Mouse (Mus musculus) fibroblast of lung, adult 2 months (primary cell): ENCODE measurements at regions not wholly inside any gene's neighbourhood (a gene's known extent, or its start where the extent isn't known, plus 50 kb on each side); places are given as distances from the start of the nearest gene placed in this dataset.

Experiments used
- DNase-seq: peaks from one replicate; pipeline ENCODE4 v3.0.0-alpha.2; 2011; ENCODE audit warnings: low read depth

DNA sequence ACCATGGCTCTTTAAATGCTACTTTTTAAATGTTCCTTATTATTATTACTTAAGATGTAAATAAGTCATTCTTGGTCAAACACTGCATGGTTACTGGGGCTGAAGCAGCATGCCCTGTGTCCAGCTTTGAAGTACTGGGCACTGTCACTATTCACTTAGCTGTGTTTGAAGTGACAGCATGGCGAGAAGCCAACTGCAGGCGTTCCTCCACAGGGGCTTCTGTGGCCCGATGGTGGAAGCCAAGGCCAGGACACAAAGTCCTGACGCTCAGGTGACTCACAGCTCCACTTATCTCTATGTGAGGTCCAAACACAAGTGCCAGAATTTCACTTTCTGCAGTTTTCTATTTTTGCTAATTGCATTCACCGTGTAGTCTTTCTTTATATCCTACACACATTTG lies 65.3 kb downstream of the Cdca7 start:
- DNase-seq: no peak

DNA sequence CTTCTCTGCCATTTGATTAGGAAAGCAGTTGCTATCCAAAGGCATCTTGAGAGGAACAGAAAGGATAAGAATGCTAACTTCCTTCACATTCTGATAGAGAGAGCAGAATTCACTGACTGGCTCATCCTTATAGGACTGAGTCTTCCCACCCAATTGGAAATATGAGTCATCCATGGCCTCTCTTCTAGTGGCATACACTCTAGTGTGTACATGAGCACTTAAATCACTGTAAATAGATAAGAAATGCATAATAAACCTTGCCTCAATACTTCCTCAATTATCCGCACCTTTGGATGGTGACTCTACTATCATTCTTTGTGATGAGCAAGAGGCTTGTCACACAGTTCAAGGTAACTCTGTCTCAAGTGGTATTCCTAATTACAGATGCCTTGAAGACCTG lies 69.5 kb downstream of the Cdca7 start:
- no peak for DNase-seq

DNA sequence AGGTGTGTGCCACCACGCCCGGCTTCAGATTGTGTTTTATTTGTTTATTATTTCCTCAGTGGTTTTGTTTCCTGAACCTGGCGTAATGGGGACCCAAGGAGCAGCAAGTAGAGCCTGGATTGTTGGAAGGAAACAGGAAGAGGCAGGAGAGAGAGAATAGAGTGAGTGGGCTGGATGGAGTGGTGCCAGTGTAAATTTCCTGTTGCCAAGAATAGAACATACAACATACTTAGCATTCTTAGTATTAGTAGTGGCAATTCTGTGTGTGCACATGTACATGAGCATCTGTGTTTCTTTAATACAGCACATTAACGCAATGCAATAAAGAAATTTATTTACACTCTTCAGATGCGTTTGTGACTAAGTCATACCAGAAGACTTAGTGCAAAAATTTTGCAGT lies 70.5 kb downstream of the Cdca7 start:
- no peak for DNase-seq

DNA sequence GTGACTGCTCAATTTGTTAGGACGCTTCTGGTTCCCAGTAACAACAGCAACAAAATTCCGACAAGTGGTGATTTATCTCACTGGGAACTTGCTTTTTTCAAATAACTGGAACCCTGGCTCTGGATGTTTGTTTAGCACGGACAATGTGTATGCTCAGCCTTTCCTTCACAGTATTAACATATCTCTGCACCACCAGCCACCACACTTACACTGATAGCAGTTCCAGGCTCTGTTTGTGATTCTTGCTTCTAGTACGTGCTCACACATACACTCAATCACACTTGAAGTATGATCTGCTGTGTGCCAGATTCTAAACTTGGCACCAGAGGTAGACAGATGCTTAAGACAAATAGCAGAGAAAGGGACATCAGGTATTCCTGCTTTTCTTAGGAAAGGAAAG lies 71.0 kb downstream of the Cdca7 start:
- no peak for DNase-seq

DNA sequence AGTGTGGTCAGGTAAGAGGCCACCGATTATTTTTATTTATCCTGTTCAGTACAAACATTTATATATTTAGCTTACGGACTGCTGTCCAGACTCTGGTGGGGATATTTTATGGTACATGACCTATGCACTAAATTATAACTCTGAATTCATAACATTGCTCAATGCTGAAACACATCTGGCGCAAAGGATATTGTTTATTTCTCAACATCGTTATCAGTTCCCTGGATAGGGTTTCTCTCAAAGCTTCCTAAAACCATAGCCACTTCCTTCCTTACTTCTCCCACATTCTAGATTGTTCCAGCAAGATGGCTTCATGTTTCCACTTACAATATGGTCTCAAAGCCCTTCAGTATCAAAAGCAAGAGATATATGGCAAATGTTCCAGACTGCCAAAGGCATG lies 75.3 kb downstream of the Cdca7 start:
- no peak for DNase-seq

DNA sequence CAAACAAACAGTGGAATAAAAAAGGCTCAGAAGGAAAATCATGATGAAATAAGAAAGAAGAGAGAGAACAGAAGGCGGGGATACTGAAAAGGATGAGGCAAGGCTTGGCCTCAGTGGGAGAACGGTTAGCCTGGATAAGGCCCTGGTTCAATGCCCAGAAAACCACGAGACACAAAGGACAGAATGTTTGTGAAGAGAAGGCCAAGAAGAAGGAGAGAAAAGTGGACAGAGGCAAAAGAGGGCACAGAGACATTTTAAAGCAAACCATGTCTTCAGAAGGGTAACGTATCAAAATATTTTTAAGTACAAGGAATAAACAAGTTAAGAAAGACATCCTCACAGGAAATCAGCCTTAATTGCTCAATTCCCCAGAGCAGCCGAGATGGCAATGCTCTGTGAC lies 78.6 kb downstream of the Cdca7 start:
- DNase-seq: peak; percentile 13

DNA sequence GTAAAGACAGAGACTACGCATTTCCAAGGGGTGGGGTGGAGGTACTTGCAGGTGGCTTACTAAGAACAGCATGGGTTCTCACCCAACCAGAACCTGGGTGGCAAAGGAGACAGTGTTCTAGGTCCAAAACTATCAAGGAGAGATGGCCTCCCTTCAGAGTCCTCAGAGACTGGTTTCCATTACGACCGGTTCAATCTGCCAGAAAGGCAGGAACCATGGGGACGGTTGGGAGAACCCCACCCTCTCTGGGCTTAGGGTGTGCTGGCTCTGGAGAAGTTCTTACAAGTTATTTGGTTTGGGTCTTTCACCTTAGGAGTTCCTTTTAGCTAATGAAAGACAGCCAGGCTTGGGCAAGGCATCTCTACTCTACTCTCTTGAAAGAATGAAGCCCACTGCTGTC lies 79.2 kb downstream of the Cdca7 start:
- DNase-seq: no peak

DNA sequence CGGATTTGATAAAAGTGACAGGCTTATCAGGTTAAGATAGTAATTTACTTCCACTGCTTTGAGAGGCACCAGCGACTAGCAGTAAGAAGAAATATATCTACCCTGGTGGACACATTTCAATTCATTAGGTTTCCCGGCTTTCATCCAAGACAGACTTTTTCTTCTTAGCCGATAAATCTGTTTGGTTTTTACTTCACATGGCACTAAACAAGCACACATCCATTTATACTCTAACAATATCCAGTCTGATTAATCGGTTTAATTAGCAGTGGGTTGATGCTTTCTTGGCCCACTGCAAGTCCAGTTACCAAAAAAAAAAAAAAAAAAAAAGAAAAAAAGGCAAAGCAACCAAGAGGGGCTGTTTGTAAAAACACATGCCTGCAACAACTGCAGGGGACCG lies 79.6 kb downstream of the Cdca7 start:
- no peak for DNase-seq

DNA sequence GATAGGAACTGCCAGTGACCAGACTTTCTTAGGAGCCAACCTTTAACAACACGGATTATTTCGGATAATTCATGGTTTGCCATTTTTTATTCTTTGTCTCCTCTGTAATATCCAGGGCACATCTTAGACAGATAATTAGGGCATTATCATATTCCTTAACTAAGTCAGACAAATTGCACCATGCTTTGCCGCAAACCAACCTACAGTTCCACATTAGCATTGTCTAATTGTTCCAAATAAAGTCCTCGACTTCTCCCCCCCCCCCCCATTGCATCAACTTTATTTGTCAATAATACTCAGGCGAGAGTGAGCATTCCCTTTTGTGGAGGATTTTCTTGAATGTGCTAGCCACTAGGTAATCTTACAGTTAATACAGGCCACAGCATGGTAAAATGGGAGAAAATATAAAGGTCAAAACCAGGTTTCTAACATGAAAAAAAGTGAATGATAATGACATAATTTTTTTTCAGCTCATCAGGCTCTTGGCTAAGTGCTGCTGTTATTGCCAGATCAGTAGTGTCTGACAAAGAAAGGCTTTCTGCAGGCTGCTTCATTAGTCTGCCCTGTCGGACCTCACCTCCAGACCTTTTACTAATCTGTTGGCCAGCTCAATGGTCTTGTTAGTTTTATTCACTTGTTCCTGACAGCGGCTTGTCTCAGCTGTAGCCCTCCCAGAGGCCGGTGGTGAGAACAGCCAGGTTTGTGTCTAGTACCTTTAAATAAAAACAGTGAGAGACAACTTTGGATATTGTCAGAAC lies 80.3 kb downstream of the Cdca7 start:
- no peak for DNase-seq

DNA sequence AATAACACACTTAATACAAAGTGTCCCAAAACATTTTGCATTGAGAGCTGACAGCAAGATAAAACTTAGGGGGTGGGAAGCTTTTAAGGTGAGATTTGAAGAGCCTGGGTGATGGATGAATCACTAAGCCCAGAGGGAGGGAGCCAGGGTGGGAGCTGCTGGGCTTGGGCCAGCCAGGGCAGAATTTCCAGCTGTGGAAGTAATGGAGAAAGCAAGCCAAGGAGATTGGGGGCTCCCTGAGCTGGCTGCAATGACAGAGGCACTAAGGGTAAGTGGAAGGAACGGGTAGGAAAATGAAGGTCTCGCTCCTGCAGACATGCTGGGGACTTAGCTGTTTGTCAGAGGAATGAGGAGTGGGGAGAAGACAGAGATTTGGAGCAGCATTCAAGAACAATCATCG lies 81.2 kb downstream of the Cdca7 start:
- no peak for DNase-seq

DNA sequence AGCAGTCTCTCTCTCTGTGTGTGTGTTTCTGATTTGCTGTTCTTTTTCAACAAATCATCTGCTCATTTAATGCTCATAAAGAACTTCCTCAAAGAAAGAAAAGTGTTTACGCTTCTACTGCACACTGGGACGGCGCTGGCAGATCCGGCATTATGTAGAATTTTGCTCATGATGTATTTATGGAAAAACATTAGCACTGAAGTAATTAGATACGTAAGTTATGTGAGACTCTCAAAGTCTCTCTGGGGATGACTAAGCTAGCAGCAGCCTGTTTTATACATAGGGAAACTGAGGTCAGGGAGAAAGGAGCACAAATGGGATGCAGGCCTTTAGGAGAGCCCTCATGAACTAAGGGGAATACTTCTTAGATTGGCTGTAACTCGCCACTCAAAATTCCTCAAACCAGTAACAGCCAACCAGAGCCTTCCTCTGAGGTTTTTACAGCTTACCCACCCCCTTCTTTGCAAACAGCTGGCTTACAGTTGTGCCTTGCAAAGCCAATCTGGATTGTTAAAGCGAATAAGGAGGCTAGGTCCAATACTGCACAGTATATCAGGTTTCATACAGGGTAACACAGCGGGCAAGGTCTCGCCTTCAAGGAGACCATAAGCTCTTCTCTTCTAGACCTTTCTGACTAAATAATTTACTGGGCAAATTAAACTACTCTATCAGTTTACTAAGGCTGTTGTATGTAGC lies 81.8 kb downstream of the Cdca7 start:
- no peak for DNase-seq

DNA sequence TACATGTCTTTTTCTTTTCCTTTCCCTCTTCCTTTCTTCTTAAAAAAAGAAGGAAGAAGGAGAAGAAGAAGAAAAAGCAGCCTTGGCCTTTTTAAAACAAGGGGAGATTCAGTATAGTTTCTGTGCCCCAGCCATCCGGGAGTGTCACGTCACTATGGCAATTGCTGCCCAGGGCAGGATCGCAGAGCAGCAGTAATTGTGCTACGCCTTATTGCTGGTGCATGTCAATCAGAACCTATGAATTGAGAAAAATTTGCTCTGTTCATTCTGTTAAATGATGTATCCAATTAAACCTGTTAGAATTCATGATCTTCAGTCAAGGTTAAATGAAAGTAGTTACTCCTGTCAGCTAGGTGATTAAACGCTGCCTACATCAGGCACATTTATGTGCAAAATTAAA lies 85.4 kb downstream of the Cdca7 start:
- no peak for DNase-seq

DNA sequence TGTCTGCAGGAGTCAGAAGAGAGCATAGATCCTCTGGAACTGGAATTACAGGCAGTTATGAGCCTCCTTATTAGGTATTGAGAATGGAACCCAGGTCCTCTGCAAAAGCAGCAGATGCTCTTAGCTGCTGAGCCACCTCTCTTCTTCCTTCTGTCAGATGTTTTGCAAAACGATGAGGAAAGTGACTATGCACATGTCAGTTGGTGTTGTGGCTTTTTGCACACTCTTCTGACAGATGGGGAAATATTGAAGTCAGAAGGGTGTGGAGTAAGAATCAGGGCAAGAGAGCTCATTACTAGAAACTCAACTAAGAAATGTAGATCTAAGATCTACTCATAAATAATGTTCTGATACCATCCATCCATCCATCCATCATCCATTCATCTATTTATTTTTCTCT lies 102.4 kb downstream of the Cdca7 start:
- DNase-seq: no peak

DNA sequence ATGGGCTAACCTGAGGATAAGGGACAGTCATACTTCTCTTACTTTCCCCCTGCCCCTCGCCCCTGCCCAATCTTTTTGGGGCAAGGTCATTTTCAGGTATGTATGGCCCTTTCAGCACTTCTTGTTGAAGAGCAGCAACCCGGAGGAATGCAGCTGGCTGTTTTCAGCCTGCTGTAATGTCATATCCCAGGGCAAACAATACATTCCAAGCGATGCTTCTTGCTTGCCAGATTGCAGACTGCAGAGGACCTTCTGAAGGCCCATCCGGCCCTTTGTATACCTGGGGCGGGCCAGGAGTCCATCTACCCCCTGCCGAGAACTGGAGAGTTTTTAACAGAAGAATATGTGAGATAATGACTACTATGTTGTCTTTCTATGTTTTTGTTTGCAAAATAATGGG lies 105.2 kb downstream of the Cdca7 start:
- no peak for DNase-seq

DNA sequence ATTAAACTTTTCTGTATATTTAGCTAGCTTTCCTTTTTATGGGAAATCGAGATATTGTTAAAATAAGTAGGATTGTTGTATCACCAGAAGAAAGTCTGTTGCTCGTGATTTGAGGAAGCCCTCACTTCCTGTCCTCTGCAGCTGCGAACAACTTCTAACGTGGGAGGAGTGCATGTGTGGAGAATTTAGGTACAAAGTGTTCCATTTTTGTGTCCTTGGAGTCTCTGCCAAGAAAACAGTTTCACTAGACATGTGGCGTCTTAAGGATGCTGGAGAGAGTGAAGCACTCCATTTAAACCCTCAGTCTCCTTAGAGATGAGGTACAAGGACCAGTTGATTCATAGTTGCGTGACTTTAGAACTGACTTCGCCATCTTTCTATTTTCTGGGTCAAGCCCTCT lies 112.9 kb downstream of the Cdca7 start:
- no peak for DNase-seq

DNA sequence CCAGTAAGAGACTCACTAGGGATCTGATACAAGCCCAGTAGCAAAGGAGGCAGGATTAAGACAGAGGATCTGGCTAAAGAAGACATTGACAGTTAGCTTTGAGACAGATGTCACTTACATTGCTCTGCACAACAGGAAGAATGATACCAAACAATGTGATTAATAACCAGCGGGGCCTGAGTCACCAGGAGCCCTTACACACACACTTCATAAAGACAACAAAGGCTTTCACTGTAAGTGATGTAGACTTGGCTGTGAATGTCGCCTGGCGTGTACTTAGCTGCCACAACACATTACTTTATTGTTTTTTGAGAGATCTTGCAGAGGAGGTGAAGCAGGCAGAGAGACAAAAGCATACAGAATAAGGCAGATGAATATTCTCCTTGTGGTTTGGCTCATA lies 116.1 kb downstream of the Cdca7 start:
- peak; percentile 23 for DNase-seq

DNA sequence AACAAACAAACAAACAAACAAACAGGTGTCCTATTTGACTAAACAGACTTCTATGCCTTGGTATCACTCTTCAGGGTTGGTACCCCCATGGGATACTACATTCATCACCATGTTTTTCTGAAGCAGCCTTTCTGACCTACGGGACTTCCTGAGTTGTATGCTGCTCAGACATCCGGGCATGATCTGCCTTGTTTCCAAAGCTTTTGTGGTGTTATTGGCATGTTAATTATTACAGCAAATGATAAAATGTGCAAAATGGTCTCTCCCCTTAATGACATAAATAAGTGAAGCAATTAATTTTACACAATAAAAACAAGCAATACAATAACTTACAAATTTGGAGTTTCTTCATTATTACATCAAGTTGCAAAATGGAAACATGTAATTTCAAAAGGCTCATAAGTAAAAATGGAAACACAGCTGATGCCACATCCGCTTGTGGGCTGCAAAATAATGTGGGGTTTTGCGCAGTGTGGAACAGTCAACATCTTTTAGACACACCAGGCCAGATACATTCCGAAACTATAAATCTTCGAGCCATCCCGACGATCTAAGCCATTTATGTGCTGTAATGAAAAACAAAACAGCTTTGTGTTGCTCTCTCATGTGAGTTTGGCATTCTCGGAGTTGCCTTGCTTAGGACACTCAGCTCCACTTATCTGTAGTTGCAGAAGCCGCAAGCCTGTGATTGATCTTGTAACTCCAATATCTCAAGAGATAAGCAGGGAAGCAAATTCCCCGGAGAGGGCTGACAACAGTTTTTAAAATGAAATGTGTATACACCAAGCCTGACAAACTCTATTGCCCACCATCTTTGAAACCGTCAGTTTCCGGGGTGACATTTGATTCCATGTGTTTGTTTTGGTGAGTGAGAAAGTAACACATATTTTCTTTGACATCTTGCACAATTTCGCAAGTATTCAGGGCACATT lies 121.3 kb downstream of the Cdca7 start:
- no peak for DNase-seq

DNA sequence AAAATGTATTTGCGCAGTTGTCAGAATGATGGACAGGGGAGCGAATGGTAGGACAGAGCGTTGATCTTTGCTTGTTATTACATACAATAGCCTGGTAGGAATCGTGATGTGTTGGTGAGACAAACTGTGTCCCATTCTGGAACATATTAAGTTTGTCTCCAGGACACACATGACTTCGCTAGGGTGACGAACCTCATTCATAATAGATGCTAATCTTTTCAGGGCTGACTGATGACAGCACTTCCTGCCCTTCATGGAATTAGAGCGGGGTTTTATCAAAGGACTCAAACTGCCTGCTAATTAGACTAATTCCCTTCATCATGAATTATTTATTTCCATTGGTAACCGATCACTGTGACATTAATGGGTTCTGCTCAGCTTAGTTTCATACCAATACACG lies 122.0 kb downstream of the Cdca7 start:
- no peak for DNase-seq

DNA sequence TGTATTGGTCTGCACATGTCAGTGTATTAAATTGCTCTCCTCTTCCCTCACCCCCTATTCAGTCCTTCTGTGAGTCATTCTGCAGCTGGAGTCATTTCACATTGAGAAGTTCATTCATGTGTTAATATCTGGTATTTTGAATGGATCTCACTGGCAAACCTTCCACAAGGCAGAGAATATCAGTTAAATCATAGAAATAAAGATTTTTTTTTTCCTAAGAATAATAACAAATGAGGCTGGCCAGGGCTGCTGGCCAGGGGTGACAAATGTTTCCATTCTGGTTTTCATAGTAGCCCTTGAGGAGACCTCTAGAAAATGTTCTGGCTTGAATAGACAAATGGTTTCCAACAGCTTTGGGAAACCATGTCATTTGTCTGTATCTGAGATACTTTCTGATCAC lies 124.8 kb downstream of the Cdca7 start:
- DNase-seq: peak; percentile 20

DNA sequence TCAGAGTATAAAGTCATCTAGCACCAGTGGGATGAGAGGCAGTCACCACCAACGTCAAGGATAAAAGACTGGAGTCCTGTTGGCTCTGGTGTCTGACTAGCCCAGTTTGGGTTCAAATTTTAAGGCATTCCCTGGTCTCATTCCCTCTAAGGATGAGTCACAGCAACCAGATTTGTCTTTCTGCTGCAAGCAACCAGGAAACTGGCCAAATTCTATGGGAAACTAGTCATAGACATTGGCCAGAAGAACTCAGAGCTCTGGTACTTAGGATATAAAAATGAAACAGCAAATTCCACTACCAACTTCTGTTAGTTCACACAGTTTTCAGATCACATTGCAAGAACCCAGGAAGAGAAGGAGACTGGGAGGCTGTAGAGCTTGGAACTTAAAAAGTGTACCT lies 126.2 kb downstream of the Cdca7 start:
- DNase-seq: peak; percentile 72

DNA sequence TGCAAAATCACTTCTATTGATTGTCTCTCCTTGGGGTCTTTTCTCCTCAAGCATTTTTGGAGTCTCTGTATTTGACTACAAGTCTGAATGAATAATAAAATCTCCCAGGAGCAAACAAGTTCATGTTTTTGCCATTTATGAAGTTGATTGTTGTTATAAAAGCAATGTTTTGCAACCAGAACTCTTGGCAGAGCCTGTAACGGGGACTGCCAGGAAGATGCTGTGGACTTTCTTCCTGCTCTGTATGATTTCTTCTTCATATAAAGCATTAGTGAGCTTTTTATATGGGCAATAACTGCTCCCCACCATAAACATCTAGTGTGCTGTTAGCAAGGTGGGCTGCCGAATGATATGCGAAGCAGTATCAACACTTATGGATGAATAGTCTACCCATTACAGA lies 136.3 kb downstream of the Cdca7 start:
- DNase-seq: no peak

DNA sequence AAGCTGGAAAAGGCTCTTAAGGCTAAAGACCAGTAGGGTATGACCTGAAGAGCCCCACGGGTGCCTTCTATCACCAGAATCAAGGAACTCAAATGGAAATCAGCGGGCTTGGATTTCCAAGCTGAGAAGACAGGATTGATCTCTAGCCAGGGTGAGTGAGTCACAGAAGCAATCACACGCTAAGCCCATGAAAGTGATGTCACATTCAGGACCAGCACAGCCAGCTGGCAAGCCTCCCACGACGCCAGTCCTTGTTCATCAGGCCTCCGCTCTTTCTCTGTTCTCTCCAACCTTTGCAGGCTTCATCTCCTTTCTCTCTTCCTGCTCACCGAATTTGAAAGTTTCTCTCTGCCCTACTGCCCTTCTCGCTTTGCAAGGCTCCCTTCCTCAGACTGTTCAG lies 138.3 kb downstream of the Cdca7 start:
- peak; percentile 66 for DNase-seq

DNA sequence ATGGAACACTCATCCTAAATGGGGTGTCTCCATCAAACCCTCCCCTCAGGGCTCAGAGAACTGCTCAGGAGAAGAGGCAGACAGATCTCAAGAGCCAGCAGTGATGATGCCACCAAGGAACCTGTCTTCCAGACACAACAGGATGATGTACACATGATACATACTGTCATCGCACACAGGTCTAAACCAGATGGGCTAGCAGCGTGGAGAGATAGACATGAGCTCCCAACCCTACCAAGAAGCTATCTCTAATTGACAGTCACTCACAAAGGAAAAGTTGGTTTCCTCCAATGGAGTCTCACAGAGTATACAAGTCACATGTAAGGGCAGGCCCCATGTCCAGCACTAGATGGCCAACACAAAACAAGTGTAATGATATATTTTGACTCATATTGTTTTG lies 139.9 kb downstream of the Cdca7 start:
- DNase-seq: no peak
